Mouse (Mus musculus) activated CD4-positive, CD25-positive, alpha-beta regulatory T cell, adult 9 weeks (primary cell): ENCODE data around the gene Atp6v0d1. TPM values are rescaled to one million over a fixed set of nuclear protein-coding genes. Genes with fewer than 3 reads are reported as not detected.

Experiments
- polyA plus RNA-seq: library from polyadenylated mRNA; unstranded; fragments of 100-300 nt; shearing (Covaris generic); gene quantifications from one replicate; pipeline ENCODE4 v1.2.1, GENCODE M21; 2017

Gene Atp6v0d1
- polyA plus RNA-seq: 48.8 TPM

GRCm38 (mm10) chr8:105565952-105566702, at the start of gene Atp6v0d1:
TSS of gene Atp6v0d1 (minus strand) at chr8:105566047.

DNA sequence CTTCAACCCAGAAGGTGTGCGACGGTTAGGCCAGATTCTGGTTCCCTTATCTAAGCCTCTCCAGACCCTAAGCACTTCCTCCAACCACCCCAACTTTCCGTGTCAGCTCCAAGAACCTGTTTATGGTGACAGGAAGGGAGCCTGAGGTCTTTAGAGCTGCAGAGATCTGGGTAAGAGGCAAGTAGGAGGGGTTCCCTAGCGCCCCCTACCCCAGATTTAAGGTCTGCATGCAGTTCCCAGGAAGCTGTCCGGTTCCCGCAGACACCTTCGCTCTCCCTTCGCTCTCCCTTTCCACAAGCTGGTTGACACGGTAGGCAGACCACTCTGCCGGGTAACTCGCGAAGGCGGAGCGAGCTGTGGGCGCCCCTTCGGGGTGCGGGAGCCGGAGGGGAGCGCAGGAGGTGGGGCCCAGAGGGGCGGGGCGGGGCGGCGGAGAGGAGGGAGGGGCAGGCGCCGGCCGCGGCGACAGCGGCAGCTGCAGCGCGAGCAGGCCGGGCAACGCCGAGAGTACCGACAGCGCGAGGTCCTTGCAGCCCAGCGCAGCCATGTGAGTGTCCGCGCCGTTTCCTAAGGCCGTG, 39.0 kb upstream of the Atp6v0d1 start, which contains the start of gene Ripor1:
Ripor1 (plus strand) TSS at position 452 of the 578 bp plus-strand sequence.

GRCm38 (mm10) chr8:105518436-105519313, 47.2 kb downstream of the Atp6v0d1 start, which contains the start of gene Hsd11b2:
TSS of gene Hsd11b2 (plus strand) at chr8:105518755.

DNA sequence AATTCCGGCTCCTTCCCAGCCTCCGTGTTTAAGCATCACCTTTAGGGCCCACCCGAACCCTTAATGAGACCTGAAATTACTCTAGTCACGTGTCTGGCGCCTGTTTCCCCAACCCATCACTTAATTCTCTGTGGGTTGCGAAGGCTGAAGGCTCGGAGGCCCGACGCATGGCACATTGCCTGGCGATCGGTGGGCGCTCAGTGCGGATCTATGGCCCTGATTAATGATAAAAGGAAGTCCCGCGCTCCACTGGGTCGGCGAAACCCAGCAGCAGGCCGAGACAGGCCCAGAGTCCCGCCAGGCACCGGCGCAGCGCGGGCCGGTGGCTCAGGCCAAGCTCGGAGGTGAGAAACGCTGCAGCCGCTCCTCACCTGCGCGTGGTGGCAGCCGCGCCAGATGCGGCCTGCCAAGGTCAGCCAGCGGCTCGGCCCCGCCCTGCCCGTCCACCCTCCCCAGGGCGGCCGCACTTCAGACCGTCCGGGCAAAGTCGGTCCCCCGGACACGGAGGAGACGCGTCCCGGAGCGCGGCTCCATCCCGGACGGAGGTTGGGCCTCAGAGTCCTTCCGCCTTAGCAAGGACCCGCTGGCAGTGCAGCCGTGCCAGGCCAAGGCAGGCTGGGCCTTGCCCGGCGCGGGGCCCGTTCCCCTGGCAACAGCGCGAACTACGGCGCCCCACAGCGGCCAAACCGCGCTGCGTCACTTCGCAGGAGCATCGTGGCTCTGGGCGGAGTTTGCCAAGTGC, 69.2 kb downstream of the Atp6v0d1 start, which contains the start of gene Zdhhc1:
Zdhhc1 (minus strand) TSS at position 464 of the 742 bp plus-strand sequence.

Other genes with a start within 250 kb of the Atp6v0d1 start
- 2.6 TPM for gene Lrrc29, start 239.8 kb downstream of the Atp6v0d1 start, polyA plus RNA-seq
- gene Tmem208, start 239.7 kb downstream of the Atp6v0d1 start, polyA plus RNA-seq: 151 TPM
- gene Fhod1, start 218.1 kb downstream of the Atp6v0d1 start, polyA plus RNA-seq: 1.8 TPM
- gene Slc9a5, start 217.2 kb downstream of the Atp6v0d1 start, polyA plus RNA-seq: 0.59 TPM
- not detected for gene Plekhg4, start 192.8 kb downstream of the Atp6v0d1 start, polyA plus RNA-seq
- gene Kctd19, start 152.5 kb downstream of the Atp6v0d1 start, polyA plus RNA-seq: not detected
- not detected for gene Lrrc36, start 152.5 kb downstream of the Atp6v0d1 start, polyA plus RNA-seq
- 1.3 TPM for gene Tppp3, start 94.5 kb downstream of the Atp6v0d1 start, polyA plus RNA-seq
- gene Zdhhc1, start 69.1 kb downstream of the Atp6v0d1 start, polyA plus RNA-seq: 2.2 TPM
- not detected for gene Hsd11b2, start 47.3 kb downstream of the Atp6v0d1 start, polyA plus RNA-seq
- 15.5 TPM for gene Ripor1, start 39.2 kb upstream of the Atp6v0d1 start, polyA plus RNA-seq
- gene Ctcf, start 70.5 kb upstream of the Atp6v0d1 start, polyA plus RNA-seq: 38.0 TPM
- 3.3 TPM for gene Agrp, start 71.3 kb upstream of the Atp6v0d1 start, polyA plus RNA-seq
- 18.9 TPM for gene Carmil2, start 120.2 kb upstream of the Atp6v0d1 start, polyA plus RNA-seq
- gene Acd, start 135.1 kb upstream of the Atp6v0d1 start, polyA plus RNA-seq: 72.4 TPM
- 10.7 TPM for gene Pard6a, start 135.1 kb upstream of the Atp6v0d1 start, polyA plus RNA-seq
- not detected for gene 4933405L10Rik, start 141.6 kb upstream of the Atp6v0d1 start, polyA plus RNA-seq
- gene Enkd1, start 142.2 kb upstream of the Atp6v0d1 start, polyA plus RNA-seq: 3.5 TPM
- gene Gfod2, start 192.6 kb upstream of the Atp6v0d1 start, polyA plus RNA-seq: 4.7 TPM